Mouse (Mus musculus) E14TG2a.4 (cell line): ENCODE measurements around the gene Igtp.

ENCODE experiments used
- H3K27me3 ChIP-seq: 2 replicates; pipeline ENCODE4 v1.6.1; 2014; ENCODE audit warnings: low read length, control low read depth; ENCODE audit not compliant: insufficient read depth
- H3K36me3 ChIP-seq: 2 replicates; pipeline ENCODE4 v1.6.1; 2014; ENCODE audit warnings: low read length, control low read depth; ENCODE audit not compliant: insufficient read depth
- H3K4me1 ChIP-seq: replicated peaks from 2 replicates; pipeline ENCODE4 v1.6.1; 2014; ENCODE audit warnings: low read depth, low read length, control low read depth
- H3K4me3 ChIP-seq: replicated peaks from 2 replicates; pipeline ENCODE4 v1.5.1; 2014; ENCODE audit warnings: mild to moderate bottlenecking, low read length
- H3K9me3 ChIP-seq: 2 replicates; pipeline ENCODE4 v1.6.1; 2014; ENCODE audit warnings: low read length, control low read depth
- CTCF ChIP-seq: conservative IDR thresholded peaks from 2 replicates; pipeline ENCODE4 v1.5.1; 2014; ENCODE audit warnings: low read length
- NANOG ChIP-seq: IDR thresholded peaks from 2 replicates; pipeline ENCODE4 v1.6.1; 2014; ENCODE audit warnings: borderline replicate concordance, low read length, mixed read lengths
- POU5F1 ChIP-seq: IDR thresholded peaks from 2 replicates; pipeline ENCODE4 v1.6.1; 2014; ENCODE audit warnings: low read length, borderline replicate concordance

Igtp gene

GRCm38 (mm10) chr11:58238840-58239791, 39.8 kb downstream of the Igtp start:
- TF ChIP-seq POU5F1 (no peak), NANOG (no peak), CTCF (no peak)
- no peaks in the 10 kb centered on the region for H3K9me3 ChIP-seq

GRCm38 (mm10) chr11:58247294-58247693, 47.9 kb downstream of the Igtp start:
- no peak for TF ChIP-seq NANOG
- no peak for TF ChIP-seq POU5F1
- no peak for TF ChIP-seq CTCF
- no peaks in the 10 kb centered on the region for H3K36me3 ChIP-seq
- no peaks in the 10 kb centered on the region for H3K4me1 ChIP-seq
- no peak overlapping the region for H3K4me3 ChIP-seq
- H3K27me3 ChIP-seq = no peaks in the 10 kb centered on the region
- peaks cover 8% of the 10 kb centered on the region for H3K9me3 ChIP-seq

More at GRCm38 (mm10) chr11:58238840-58239791, 39.8 kb downstream of the Igtp start:
- H3K4me3 ChIP-seq = peak overlapping the region; percentile 77
- H3K27me3 ChIP-seq = no peaks in the 10 kb centered on the region; the same call in 1 of the 2 replicates
- H3K36me3 ChIP-seq = no peaks in the 10 kb centered on the region
- H3K4me1 ChIP-seq = peaks cover 5% of the 10 kb centered on the region

GRCm38 (mm10) chr11:58249203-58249981, 50.0 kb downstream of the Igtp start:
- H3K9me3 ChIP-seq = peaks cover 8% of the 10 kb centered on the region
- no peak for TF ChIP-seq POU5F1
- no peak for TF ChIP-seq NANOG
- no peak for TF ChIP-seq CTCF

GRCm38 (mm10) chr11:58250550-58250949, 51.2 kb downstream of the Igtp start:
- H3K4me3 ChIP-seq = no peak overlapping the region
- no peaks in the 10 kb centered on the region for H3K36me3 ChIP-seq
- H3K27me3 ChIP-seq = no peaks in the 10 kb centered on the region
- peaks cover 8% of the 10 kb centered on the region for H3K9me3 ChIP-seq
- TF ChIP-seq POU5F1 (no peak), NANOG (no peak), CTCF (no peak)
- H3K4me1 ChIP-seq = no peaks in the 10 kb centered on the region

More at GRCm38 (mm10) chr11:58249203-58249981, 50.0 kb downstream of the Igtp start:
- Histone ChIP-seq H3K27me3 (no peaks in the 10 kb centered on the region), H3K4me1 (no peaks in the 10 kb centered on the region), H3K4me3 (no peak overlapping the region), H3K36me3 (no peaks in the 10 kb centered on the region)

- H3K4me3 ChIP-seq = no peak overlapping the region
- H3K9me3 ChIP-seq = no peaks in the 10 kb centered on the region
- H3K36me3 ChIP-seq = no peaks in the 10 kb centered on the region
- TF ChIP-seq NANOG (no peak), POU5F1 (no peak), CTCF (no peak)
- H3K27me3 ChIP-seq = no peaks in the 10 kb centered on the region
- H3K4me1 ChIP-seq = no peaks in the 10 kb centered on the region
These were observed 55.1 kb downstream of the Igtp start for GRCm38 (mm10) chr11:58254411-58254810.
